ENCODE assay signal across 13 mouse cellular contexts in the genomic region with DNA sequence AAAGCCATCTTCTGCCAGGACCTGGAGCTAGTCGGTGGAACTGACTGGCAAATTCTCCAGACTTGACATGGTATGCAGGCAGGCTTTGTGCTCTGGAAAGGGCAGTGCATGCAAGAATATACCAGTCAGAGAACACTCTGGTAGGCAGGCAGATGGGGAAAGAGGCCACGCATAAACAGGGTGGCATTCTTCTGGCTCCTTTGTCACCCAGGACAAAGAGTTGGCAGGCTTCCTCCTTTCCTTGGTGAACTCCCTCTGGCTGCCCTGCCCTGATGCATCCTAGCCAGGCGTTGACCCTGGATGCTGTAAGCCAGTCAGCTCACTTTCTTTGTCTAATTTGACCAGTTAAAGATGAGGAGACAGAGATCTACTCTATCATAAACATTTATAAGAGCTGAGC. TPM values are rescaled to one million over a fixed set of nuclear protein-coding genes. Genes with fewer than 3 reads are reported as not detected.
DNase-seq lines count a peak whose midpoint lies in the region; ATAC-seq lines count a peak whose summit lies in the region.
"Had no signal": no experiment of that assay in that cellular context is flagged by ENCODE, and none has a peak within 500 bp of the region (broad histone marks: within the 10 kb centered on the region; RNA-seq: fewer than 3 reads in every experiment).

No protein-coding gene starts in this region.

- H3K9me3 ChIP-seq in heart, embryonic 15.5 days (replicated peaks), result no peaks in the 10 kb centered on the region
- H3K9me3 ChIP-seq: intestine, embryonic 15.5 days had no signal

- 67% methylated on average over 3 of the region's 3 CpGs for whole genome bisulfite sequencing in heart, embryonic 15.5 days

- H3K9ac ChIP-seq in heart, embryonic 15.5 days, result no peak overlapping the region
- H3K9ac ChIP-seq: intestine, embryonic 15.5 days; limb, embryonic 12.5 days; lung, embryonic 14.5 days had no signal

- H3K27me3 ChIP-seq in heart, embryonic 15.5 days, result no peaks in the 10 kb centered on the region
- H3K27me3 ChIP-seq: intestine, embryonic 15.5 days; limb, embryonic 12.5 days had no signal

- peaks cover 18% of the 10 kb centered on the region for H3K4me1 ChIP-seq in heart, embryonic 15.5 days (replicated peaks)
- H3K4me1 ChIP-seq: intestine, embryonic 15.5 days had no signal

- no peaks in the 10 kb centered on the region for H3K36me3 ChIP-seq in heart, embryonic 15.5 days
- H3K36me3 ChIP-seq: G1E; intestine, embryonic 15.5 days; limb, embryonic 12.5 days had no signal

- DNase-seq in heart, adult 11 months, result no peak
- peak; percentile 48 for DNase-seq in retina, postnatal 1 day
- DNase-seq in retina, embryonic 14.5 days (ENCODE audit: low spot score), result no peak
- peak; percentile 59 for DNase-seq in lung, postnatal 36 days
- DNase-seq in ovary, adult 18-20 months (ENCODE audit: low spot score), result no peak
- DNase-seq in T-cell, adult 2 months (ENCODE audit: low spot score), result no peak

- no peak overlapping the region for H3K4me3 ChIP-seq in heart, embryonic 15.5 days
- H3K4me3 ChIP-seq: intestine, embryonic 15.5 days; limb, embryonic 12.5 days had no signal

- H3K27ac ChIP-seq in heart, embryonic 15.5 days, result 0 out of 2 replicates have a peak overlapping the region, but pooled peaks have one; percentile 5
- H3K27ac ChIP-seq: intestine, embryonic 15.5 days; limb, embryonic 12.5 days had no signal

- H3K4me2 ChIP-seq in heart, embryonic 15.5 days, result no peak overlapping the region
- H3K4me2 ChIP-seq: heart, embryonic 11.5 days; intestine, embryonic 15.5 days; limb, embryonic 12.5 days; lung, embryonic 14.5 days had no signal

- ATAC-seq in heart, embryonic 15.5 days (replicated peaks; ENCODE audit: insufficient number of reproducible peaks, insufficient read depth, low FRiP score, low read depth), result no peak
- ATAC-seq in granulocyte monocyte progenitor cell, adult 5-6 weeks (replicated peaks; ENCODE audit: poor library complexity, severe bottlenecking), result no peak
- ATAC-seq: intestine, embryonic 15.5 days had no signal

RNA-seq across cellular contexts. Expression of a gene that starts 19.3 kb away (rescaled TPM):
- 136 and 170 TPM in 2 replicates for polyA plus RNA-seq in heart, embryonic 15.5 days (2015; fragmentation: Nextera tagmentation; extraction: Ambion mirVana)
- total RNA-seq in granulocyte monocyte progenitor cell, adult 5-6 weeks (2014; fragmentation: Nextera tagmentation), result 2.3 and 3.4 TPM in 2 replicates
- total RNA-seq in granulocyte monocyte progenitor cell, adult 5-6 weeks (2017), result 7.0 and 8.5 TPM in 2 replicates

RNA-seq across cellular contexts. Expression of a gene that starts 33.2 kb away (rescaled TPM):
- 36.0 and 42.3 TPM in 2 replicates for polyA plus RNA-seq in heart, embryonic 15.5 days (2015; fragmentation: Nextera tagmentation; extraction: Ambion mirVana)
- total RNA-seq in granulocyte monocyte progenitor cell, adult 5-6 weeks (2014; fragmentation: Nextera tagmentation), result not detected in 2 replicates
- not detected in 2 replicates for total RNA-seq in granulocyte monocyte progenitor cell, adult 5-6 weeks (2017)

RNA-seq across cellular contexts. Expression of a gene that starts 59.7 kb away (rescaled TPM):
- polyA plus RNA-seq in heart, embryonic 15.5 days (2015; fragmentation: Nextera tagmentation; extraction: Ambion mirVana), result 46.4 and 51.8 TPM in 2 replicates
- total RNA-seq in granulocyte monocyte progenitor cell, adult 5-6 weeks (2014; fragmentation: Nextera tagmentation), result 88.3 and 115 TPM in 2 replicates
- 39.5 and 45.5 TPM in 2 replicates for total RNA-seq in granulocyte monocyte progenitor cell, adult 5-6 weeks (2017)

Comparison
In these comparisons a context has a peak if more than half of its experiments do, and no peak if none do; other contexts are left out.
1. DNase-seq: peak in retina, postnatal 1 day (single experiment) and lung, postnatal 36 days (single experiment); none in heart, adult 11 months (single experiment), retina, embryonic 14.5 days (single experiment), ovary, adult 18-20 months (single experiment) and T-cell, adult 2 months (single experiment).